Mouse (Mus musculus) MN1 (cell line): Measurements from ENCODE around the gene Txndc11.

Experiments used
- DNase-seq: peaks from one replicate; pipeline ENCODE4 v3.0.0-alpha.2; 2016; ENCODE audit warnings: low spot score

Txndc11 gene

GRCm38 (mm10) chr16:11104905-11105304 lies 29.5 kb downstream of the Txndc11 start:
- no peak for DNase-seq

GRCm38 (mm10) chr16:11097301-11097700 lies 37.1 kb downstream of the Txndc11 start:
- no peak for DNase-seq

DNA sequence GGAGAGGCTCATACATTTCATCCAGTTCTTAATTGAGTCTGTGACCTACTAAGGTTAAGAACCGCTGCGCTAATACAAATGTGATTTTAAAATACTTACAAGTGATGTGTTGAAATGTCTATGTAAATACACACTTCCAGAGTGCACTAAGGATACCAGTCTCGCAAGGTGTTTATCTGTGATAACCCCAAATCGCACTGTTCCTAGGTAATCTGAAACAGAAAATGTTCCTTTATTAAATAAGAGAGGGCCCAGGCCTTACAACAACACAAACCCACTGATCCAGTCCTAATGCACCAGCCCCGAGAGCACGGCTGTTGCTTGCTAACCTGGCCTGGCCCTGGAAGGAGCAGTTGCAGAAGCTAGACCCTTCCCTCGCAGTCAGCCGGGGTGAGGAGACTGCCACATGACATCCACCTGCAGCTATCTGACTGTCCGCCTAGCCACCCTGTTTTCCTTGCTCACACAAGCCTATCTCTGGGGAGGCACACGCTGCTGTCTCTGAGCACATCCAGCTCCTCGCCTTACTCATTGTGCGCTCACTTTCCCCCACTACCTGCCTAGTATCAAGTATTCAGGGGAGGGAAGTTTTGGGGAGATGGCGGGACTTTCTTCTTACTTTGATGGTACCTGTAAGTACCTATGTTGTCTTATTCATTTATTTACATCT lies 40.6 kb downstream of the Txndc11 start:
- no peak for DNase-seq

DNA sequence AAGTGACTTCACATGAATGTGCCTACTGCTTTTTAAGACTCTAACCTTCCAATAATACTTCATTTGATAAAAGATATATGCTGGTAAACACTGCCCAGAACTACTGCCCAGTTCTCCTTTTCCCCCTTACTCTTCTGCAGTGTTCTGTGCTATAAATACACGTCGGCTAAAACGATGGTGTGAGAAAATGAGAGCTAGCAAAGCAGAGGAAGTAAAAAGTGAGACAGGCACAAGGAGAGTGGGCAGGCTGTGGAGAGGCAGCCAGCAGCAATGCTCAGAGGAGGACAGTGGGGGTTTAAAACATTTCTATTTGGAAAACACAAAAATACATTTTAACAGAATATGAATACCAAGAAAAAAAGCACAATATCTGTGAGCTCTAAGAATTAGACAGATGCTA lies 41.9 kb downstream of the Txndc11 start:
- DNase-seq: no peak

- DNase-seq: no peak
Measured at GRCm38 (mm10) chr16:11092061-11092460, 42.4 kb downstream of the Txndc11 start.

- DNase-seq: peak; percentile 88
Measured at GRCm38 (mm10) chr16:11090836-11091570, 43.4 kb downstream of the Txndc11 start.

DNA sequence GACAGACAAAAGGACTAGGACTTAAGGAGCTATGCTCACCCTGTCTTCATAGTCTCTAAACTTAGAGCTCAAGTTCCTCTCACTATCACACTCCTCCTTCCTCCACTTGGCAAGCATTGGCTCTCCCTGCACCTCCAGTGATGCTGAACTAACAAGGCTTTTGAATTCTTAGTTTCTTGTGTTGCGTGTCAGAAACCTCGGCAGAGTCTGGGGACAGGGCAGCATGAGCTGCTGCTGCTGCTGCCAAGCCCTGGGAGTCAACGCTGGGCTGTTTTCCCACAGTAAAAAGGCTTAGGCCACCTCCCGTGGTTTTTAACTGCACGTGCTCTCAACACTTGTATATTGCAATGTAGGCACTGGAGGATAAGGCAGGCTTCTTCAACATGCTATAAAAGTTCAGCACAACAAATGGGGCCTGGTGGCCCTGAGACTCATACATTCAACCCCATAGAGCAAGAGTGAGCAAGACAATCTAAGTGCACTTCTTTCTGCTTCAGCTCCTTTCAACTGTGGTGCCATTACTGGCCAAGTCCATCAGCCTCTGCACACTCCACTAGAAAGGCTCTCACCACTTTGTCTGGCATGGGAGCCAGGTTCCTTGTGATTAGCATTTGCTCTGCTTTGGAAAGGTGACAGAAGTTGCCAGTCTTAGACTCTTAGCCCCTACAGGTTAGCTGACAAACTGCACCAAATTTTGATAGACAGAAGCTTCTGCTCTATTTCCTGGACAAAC lies 47.4 kb downstream of the Txndc11 start:
- no peak for DNase-seq

DNA sequence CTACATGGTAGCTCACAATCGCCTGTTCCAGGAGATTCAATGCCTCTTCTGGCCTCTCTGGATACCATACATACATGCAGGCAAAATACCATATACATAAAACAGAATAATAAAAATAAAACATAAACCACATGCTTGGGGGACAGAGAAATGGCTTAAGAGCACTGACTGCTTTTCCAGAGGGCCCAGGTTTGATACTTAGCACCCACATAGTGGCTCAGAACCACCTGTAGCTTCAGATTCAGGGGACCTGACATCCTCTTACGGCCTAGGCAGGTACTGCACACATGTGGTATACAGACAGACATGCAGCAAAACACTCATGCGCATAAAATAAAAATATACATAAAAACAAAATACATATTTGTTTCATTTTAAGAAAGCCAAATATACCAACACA lies 48.2 kb downstream of the Txndc11 start:
- no peak for DNase-seq

DNA sequence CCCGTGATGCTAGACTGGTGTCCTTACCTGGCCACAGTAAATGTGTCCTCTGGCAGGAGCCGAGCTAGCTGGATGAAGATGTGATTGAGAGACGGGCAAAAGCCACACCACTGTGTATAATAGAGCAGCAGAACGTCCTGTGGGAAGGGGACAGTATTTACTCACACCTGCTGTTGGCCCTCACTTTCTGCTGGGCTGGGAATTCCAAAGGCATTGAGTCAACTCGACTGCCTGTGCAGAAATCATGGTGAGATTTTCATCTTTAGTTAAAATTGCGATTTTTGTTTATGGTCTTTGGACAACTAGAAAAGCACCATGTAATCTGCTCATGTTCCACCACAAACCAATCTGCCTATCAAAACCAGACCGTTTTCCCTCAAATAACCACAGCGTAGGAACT lies 50.3 kb downstream of the Txndc11 start:
- DNase-seq: no peak

DNA sequence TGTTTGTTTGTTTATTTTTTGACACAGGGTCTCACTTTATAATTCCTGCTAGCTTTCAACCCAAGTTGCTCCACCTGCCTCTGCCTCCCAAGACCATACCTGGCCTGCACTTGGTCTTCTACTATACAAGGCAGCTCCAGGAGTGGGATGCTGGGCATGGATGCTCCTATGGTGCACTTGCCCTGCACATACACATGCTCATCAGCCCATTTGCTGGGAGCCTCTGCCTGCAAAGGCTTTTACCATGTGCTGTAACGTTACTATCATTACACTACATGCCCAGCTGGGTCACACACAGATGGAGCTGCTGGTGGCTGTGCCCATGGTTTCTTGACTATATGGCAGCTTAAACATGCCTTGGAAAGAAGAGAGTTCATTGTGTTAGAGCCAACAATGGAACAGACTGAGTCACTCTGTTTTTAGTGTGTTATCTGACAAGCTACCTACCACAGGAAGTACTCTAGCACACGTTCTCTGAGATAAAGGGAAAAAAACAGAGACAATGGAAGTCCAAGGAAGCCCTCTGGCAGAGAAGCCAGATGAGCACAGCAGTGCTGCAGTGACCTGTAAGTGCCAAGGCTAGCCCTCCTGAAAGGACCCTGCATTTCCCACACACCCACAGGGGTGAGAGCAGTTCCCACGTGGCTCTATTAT lies 56.1 kb downstream of the Txndc11 start:
- DNase-seq: no peak

DNA sequence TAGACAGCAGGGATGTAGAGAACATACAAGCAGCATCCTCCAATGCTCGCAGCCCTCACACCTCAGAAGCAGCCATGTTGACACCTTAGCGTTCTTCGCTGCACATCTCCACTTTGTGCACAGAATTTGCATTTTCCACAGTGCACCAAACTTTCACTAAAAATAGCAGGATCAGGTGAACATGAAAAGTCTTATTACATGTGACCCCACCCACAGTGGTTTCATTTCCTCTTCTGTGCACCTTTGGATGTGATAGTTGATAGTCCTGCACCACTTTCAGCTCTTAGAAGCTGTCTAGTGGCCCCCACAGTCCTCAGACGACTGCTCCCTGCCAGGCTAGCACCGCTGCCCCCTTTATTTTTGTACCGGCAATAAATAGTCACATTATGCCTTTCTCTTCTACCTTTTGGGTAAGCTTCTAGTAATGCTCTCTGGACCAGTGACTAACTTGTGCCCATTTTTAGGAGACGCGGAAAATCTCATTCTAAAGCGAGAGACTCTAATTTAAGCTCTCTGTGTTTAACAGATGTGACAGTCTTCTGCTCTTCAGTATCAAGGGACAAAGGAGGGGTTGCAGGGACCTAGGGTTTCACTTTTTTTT lies 56.7 kb downstream of the Txndc11 start:
- DNase-seq: no peak

DNA sequence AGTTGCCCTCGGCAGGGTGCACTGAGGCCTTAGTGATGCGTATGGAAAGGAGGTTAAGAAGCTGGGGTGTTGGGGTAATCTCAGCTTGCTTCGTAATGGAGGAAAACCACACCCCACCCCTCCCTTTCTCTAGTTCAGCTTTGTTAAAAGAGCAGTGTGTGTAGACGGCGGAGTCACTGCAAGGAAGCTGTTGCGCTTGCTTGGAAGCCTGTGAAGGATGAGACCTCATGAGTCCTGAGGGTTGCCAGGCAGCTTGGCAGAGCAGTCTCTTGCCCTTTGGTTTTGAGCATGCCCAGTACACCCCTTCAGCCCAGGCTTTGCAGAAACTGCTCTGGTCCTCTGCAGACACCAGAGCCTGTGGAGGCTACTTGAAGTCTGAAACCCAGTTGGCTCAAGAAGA lies 61.4 kb downstream of the Txndc11 start:
- DNase-seq: no peak

DNA sequence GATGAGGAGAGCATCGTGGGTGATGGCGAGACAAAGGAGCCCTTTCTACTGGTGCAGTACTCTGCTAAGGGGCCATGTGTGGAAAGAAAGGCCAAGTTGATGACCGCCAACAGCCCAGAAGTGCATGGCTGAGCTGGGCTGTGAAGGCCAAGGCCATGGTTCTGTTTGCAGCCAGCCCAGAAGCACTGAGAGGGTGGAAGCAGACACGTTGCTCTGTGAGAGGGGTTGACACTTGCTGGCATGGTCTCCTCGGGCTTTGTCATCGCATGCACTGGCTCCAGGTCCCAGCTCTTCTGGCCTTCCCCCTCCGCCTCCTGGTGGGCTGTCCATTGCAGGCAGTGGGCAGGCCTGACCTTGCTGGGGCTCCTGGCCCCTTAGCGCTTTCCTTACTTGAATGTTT lies 62.0 kb downstream of the Txndc11 start:
- no peak for DNase-seq

GRCm38 (mm10) chr16:11071887-11072286 lies 62.6 kb downstream of the Txndc11 start:
- no peak for DNase-seq

DNA sequence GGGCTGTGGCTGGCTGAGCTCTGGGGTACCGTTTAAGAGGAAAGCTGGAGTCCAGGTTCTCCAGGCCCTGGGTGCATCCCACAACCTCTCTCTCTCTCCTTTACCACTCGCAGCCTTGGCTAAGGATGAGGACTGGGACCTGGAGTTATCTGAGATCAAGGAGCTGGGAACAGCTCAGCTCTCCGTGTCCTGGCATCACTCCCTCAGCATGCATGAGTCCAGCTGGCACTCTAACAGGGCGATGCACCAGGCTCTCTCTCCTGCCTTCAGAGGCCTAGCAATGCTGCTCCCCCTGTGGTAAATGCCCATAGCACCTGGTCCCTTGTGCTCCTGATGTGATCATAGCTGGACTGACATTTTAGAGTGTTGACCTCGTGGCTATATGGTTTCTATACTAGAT lies 63.3 kb downstream of the Txndc11 start:
- peak; percentile 66 for DNase-seq

DNA sequence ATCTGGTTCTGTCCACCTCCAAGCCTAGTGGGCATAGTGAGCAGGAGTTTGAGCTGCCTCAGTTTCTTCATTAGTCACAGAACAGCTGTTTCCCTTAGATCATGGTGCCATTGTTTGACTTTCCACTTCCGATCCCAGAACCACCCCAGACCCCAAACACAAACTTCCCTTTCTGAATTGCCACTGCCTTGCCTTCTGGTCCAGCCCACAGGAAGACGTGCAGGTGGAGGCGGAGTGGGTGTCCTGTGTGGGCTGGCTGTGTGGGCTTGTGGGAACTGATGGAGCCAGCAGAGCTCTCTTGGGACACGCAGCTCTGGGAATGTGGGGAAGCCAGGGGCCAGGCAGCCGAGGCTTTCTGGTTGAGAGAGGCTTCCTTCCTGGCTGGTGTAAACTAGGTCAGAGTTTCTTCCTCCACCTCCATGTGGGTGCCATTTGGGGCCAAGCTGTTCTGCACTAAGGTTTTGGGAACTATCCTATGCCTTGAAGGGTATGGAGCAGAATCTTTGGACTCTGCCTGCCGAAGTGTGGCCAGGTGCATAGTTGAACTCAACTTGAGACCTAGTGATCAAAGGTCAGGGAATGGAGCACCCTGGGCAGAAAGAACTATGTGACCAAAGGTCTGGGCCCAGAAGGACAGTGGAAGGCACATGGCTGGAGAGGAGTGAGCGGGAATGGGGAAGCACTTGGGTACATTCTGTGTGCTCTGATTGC lies 64.6 kb downstream of the Txndc11 start:
- DNase-seq: no peak

GRCm38 (mm10) chr16:11069271-11069670 lies 65.2 kb downstream of the Txndc11 start:
- DNase-seq: no peak

DNA sequence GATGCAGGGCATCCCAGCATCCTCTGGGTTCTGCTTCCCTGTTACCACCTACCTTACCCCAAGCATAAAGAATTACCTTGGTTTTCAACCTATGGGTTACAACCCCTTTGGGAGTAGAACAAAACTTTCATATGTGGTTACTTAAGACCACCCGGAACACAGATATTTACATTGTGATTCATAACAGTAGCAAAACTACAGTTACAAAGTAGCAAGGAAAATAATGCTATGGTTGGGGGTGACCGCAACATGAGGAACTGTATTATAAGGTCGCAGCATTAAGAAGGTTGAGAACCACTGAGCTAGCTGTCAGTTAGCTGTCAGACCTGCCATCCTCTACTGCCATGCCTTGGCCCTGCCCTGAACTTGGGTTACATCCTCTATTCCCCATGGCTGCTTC lies 65.8 kb downstream of the Txndc11 start:
- DNase-seq: no peak

DNA sequence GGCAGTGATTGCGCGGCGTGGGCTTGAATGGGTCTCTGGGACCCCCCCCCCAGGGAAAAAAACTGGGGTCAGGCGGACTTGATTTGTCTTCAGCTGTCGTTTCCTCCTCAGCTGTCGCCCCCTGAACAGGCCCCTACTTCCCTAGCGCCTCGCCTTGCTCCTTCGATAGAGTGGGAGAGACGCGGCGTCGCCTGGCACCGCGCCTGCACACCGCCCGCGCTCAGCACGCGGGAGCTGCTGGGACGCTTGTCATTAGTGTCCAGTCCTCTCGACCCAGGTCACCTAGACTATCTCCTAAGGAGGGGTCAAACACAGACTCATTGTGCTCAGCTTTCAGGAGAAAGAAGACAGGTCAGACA lies 67.6 kb downstream of the Txndc11 start:
- DNase-seq: peak; percentile 60

- peak; percentile 99 for DNase-seq
Measured at GRCm38 (mm10) chr16:11066029-11066832, 68.2 kb downstream of the Txndc11 start, which contains the start of gene Litaf. Gene Litaf, minus strand, starts transcription at chr16:11066157.

DNA sequence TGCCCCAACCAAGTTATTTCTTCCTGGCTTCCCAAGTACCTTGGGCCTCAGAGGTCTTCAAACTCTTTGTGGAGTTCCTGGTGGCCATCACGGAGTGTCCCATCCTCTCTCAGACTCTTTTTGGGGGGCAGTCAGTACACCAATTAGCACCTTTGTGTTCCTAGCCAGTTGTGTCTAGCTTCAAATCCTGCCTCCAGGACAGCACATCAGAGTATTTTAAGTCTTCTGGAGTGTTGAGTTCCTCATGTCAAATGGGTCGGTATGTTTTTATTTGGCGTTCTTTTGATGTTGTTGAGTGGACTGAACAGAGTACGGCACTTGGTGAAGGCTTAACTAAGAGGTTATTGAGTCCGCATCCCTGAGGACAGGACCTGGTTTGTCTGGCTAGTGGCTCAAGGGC lies 69.0 kb downstream of the Txndc11 start:
- DNase-seq: no peak
